Mouse (Mus musculus) skeletal muscle tissue, adult 2 months (tissue): Measurements from ENCODE around the gene Pvr.
A peak's percentile ranks its signal among the peaks of the same experiment; 100 is the strongest.
"Not testable (repeated sequence)": the region's sequence is repeated elsewhere in the genome, so short reads cannot be mapped to it uniquely, and the experiment has no call there.

ENCODE experiments used
- DNase-seq: peaks from one replicate; pipeline ENCODE4 v3.0.0-alpha.2; 2012; ENCODE audit warnings: low read depth, low spot score

Pvr gene

GRCm38 (mm10) chr7:19935171-19935751 is 14.3 kb upstream of the Pvr start:
- peak; percentile 27 for DNase-seq

- DNase-seq: peak; percentile 83
Measured at GRCm38 (mm10) chr7:19932877-19933809, 12.2 kb upstream of the Pvr start.

- DNase-seq: no peak
Measured at GRCm38 (mm10) chr7:19932133-19932876, 11.3 kb upstream of the Pvr start.

GRCm38 (mm10) chr7:19930481-19930880 is 9.5 kb upstream of the Pvr start:
- not testable (repeated sequence) for DNase-seq

- no peak for DNase-seq
Measured at GRCm38 (mm10) chr7:19928486-19928885, 7.5 kb upstream of the Pvr start.

- no peak for DNase-seq
Measured at GRCm38 (mm10) chr7:19926849-19927480, 6.0 kb upstream of the Pvr start.

GRCm38 (mm10) chr7:19925376-19925775 is 4.4 kb upstream of the Pvr start:
- DNase-seq: no peak

- DNase-seq: no peak
Measured at GRCm38 (mm10) chr7:19923797-19924196, 2.8 kb upstream of the Pvr start.

GRCm38 (mm10) chr7:19923354-19923753 is 2.4 kb upstream of the Pvr start:
- DNase-seq: no peak

GRCm38 (mm10) chr7:19920166-19920505 is 824 bp downstream of the Pvr start:
- DNase-seq: no peak

GRCm38 (mm10) chr7:19914558-19914957 is 6.4 kb downstream of the Pvr start:
- DNase-seq: no peak

GRCm38 (mm10) chr7:19911695-19912524 is 9.1 kb downstream of the Pvr start:
- DNase-seq: peak; percentile 33

- no peak for DNase-seq
Measured at GRCm38 (mm10) chr7:19911292-19911658, 9.7 kb downstream of the Pvr start.

- peak; percentile 65 for DNase-seq
Measured at GRCm38 (mm10) chr7:19910421-19911291, 10.3 kb downstream of the Pvr start.

- DNase-seq: no peak
Measured at GRCm38 (mm10) chr7:19889881-19890280, 31.1 kb downstream of the Pvr start.

GRCm38 (mm10) chr7:19887849-19888248 is 33.1 kb downstream of the Pvr start, which contains the start of gene Ceacam19:
Gene Ceacam19 (minus strand): TSS chr7:19887965.
- no peak for DNase-seq

GRCm38 (mm10) chr7:19880754-19881153 is 40.2 kb downstream of the Pvr start:
- DNase-seq: no peak

GRCm38 (mm10) chr7:19876781-19877425 is 44.1 kb downstream of the Pvr start:
- peak; percentile 29 for DNase-seq

GRCm38 (mm10) chr7:19875948-19876682 is 44.8 kb downstream of the Pvr start:
- DNase-seq: no peak
